Mouse (Mus musculus): ENCODE data around the gene Foxn3. TPM values are rescaled to one million over a fixed set of nuclear protein-coding genes. Genes with fewer than 3 reads are reported as not detected.

The Foxn3 gene
- polyA plus RNA-seq, 1 experiment from 2014 or later: 14.6 TPM

- WGBS (ENCODE audit: missing documents): 85% methylated on average over 5 of the region's 5 CpGs
- Histone ChIP-seq H3K36me3 (ENCODE audit: inconsistent target) (no peaks in the 10 kb centered on the region), H3K27ac (no peak overlapping the region), H3K79me2 (ENCODE audit: inconsistent target) (no peaks in the 10 kb centered on the region), H3K4me3 (ENCODE audit: inconsistent target) (no peak overlapping the region)
These were observed 115.6 kb downstream of the Foxn3 start for GRCm38 (mm10) chr12:99447791-99448190.

DNA sequence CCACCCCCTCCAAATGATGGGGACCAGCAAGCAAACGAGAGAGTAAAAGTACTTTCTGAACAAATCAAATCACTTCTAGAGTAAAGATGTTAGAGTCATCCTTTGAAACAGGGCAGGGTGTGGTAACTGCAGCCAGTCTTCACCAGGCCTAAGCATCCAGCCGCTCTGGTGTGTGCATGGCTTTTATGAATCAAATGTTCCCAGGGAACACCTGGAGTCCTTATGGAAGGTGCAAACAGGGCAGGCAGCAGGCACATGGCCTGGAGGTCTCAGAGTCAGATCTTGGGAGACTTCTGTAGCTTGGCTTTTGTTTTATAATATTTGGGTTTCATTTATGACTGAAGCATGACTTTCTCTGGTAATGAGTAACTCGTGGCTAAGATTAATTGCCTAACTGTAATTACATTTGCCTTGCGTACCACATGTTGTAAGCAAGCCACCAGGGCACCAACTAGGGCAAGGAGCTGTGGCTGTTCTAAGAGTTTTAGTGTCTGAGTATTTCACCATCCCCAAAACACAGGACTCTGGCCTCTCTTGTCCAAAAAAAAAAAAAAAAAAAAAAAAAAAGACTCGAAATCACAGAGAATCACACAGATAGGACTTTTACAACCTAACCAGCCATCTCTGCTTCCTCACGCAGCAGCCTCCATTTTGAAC is 118.2 kb downstream of the Foxn3 start:
- no peaks in the 10 kb centered on the region for H3K36me3 ChIP-seq (ENCODE audit: inconsistent target)
- H3K4me3 ChIP-seq (ENCODE audit: inconsistent target): no peak overlapping the region
- H3K79me2 ChIP-seq (ENCODE audit: inconsistent target): no peaks in the 10 kb centered on the region
- WGBS (ENCODE audit: missing documents): 83% methylated on average over 6 of the region's 6 CpGs
- H3K27ac ChIP-seq: no peak overlapping the region

DNA sequence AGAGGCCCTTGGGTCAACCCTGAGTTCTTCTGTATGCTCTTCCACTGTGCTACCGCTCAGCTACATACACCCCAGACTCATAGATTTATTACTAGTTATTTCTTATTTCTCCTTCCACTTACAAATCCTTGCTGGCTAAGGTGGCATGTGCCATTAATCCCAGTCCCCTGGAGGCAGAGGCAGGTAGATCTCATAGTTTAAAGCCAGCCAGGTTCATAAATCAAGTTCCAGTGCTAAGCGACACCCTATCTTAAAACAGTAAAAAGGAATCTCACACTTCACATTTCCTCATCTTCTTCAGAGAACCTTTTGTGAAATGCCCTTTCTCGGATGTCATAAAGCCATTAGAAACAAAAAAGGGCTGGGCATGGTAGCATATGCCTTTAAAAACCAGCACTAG is 120.6 kb downstream of the Foxn3 start:
- Histone ChIP-seq H3K27ac (no peak overlapping the region), H3K79me2 (ENCODE audit: inconsistent target) (no peaks in the 10 kb centered on the region)
- WGBS (ENCODE audit: missing documents): 94% methylated on average over 3 of the region's 3 CpGs

GRCm38 (mm10) chr12:99440953-99441352 is 122.4 kb downstream of the Foxn3 start:
- no peak overlapping the region for H3K27ac ChIP-seq
- H3K4me3 ChIP-seq (ENCODE audit: inconsistent target): no peak overlapping the region
- H3K36me3 ChIP-seq (ENCODE audit: inconsistent target): no peaks in the 10 kb centered on the region
- no peaks in the 10 kb centered on the region for H3K79me2 ChIP-seq (ENCODE audit: inconsistent target)
- WGBS (ENCODE audit: missing documents): 93% methylated on average over 4 of the region's 4 CpGs

More for the DNA sequence above, 120.6 kb downstream of the Foxn3 start:
- Histone ChIP-seq H3K36me3 (ENCODE audit: inconsistent target) (no peaks in the 10 kb centered on the region), H3K4me3 (ENCODE audit: inconsistent target) (no peak overlapping the region)

- Histone ChIP-seq H3K79me2 (ENCODE audit: inconsistent target) (no peaks in the 10 kb centered on the region), H3K4me3 (ENCODE audit: inconsistent target) (no peak overlapping the region), H3K27ac (no peak overlapping the region), H3K36me3 (ENCODE audit: inconsistent target) (no peaks in the 10 kb centered on the region)
- WGBS (ENCODE audit: missing documents): 100% methylated on average over 2 of the region's 3 CpGs
These were observed 123.4 kb downstream of the Foxn3 start for GRCm38 (mm10) chr12:99440022-99440421.

- no peak overlapping the region for H3K27ac ChIP-seq
- H3K79me2 ChIP-seq (ENCODE audit: inconsistent target): no peaks in the 10 kb centered on the region
- no peaks in the 10 kb centered on the region for H3K36me3 ChIP-seq (ENCODE audit: inconsistent target)
- 92% methylated on average over 4 of the region's 4 CpGs for WGBS (ENCODE audit: missing documents)
- no peak overlapping the region for H3K4me3 ChIP-seq (ENCODE audit: inconsistent target)
These were observed 128.2 kb downstream of the Foxn3 start for GRCm38 (mm10) chr12:99435189-99435588.

DNA sequence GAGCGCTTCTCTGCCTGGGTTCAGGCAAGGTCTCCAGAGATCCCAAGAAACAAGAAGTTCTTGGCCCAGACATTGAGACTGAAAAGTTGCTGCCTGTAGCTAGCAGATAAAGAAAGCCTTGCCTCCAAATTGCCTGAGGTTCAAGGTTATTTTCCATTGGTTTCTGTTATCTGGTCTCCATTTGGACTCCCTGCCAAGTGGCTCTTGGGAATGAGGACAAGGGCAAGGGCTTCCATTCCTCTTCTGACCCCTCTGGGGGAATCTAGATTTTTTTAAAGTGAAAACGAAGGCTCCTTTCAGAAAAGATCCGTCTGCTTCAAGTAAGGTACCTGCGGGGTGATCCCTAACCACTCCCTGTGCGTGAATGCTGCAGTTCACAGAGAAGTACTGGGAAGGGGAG is 130.0 kb downstream of the Foxn3 start:
- Histone ChIP-seq H3K79me2 (ENCODE audit: inconsistent target) (no peaks in the 10 kb centered on the region), H3K27ac (no peak overlapping the region), H3K36me3 (ENCODE audit: inconsistent target) (no peaks in the 10 kb centered on the region), H3K4me3 (ENCODE audit: inconsistent target) (no peak overlapping the region)
- WGBS (ENCODE audit: missing documents): 93% methylated on average over 5 of the region's 5 CpGs

GRCm38 (mm10) chr12:99431541-99431940 is 131.8 kb downstream of the Foxn3 start:
- H3K27ac ChIP-seq: no peak overlapping the region
- no peaks in the 10 kb centered on the region for H3K79me2 ChIP-seq (ENCODE audit: inconsistent target)
- H3K4me3 ChIP-seq (ENCODE audit: inconsistent target): no peak overlapping the region
- H3K36me3 ChIP-seq (ENCODE audit: inconsistent target): no peaks in the 10 kb centered on the region
- 96% methylated on average over 6 of the region's 6 CpGs for WGBS (ENCODE audit: missing documents)

DNA sequence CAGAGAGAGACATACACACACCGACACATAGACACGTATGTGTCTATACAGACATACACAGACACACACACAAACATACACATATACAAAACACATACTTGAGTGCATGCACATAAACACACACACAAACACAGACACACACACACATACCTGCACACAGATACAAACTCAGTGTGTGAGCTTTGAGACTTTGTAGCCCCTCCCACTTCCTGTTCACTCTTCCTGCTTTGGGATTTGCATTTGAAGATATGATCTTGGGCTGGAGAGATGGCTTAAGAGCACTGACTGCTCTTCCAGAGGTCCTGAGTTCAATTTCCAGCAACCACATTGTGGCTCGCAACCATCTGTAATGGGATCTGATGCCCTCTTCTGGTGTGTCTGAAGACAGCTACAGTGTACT is 132.4 kb downstream of the Foxn3 start:
- H3K4me3 ChIP-seq (ENCODE audit: inconsistent target): no peak overlapping the region
- no peak overlapping the region for H3K27ac ChIP-seq
- H3K36me3 ChIP-seq (ENCODE audit: inconsistent target): no peaks in the 10 kb centered on the region
- 100% methylated on average over 3 of the region's 3 CpGs for WGBS (ENCODE audit: missing documents)
- no peaks in the 10 kb centered on the region for H3K79me2 ChIP-seq (ENCODE audit: inconsistent target)

DNA sequence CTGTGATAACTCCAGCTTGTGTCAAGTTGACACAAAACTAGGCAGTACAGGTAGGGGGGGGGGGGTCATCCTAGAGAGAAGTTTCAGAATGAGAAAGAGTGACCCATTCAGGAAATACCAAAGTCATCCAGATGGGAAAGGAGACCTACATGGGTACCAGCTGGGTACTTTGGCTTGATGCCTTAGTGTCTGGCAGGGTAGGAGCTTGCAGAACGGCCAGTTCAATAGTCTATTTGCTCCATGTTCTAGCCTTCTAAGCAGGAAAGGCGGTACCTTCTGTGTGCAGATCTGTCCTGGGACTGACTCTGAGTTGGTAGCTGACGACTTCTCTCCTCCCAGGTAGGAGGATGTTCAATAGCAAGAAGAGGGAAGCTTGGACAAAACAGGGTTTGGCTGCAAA is 134.3 kb downstream of the Foxn3 start:
- Histone ChIP-seq H3K36me3 (ENCODE audit: inconsistent target) (no peaks in the 10 kb centered on the region), H3K27ac (no peak overlapping the region), H3K79me2 (ENCODE audit: inconsistent target) (no peaks in the 10 kb centered on the region), H3K4me3 (ENCODE audit: inconsistent target) (no peak overlapping the region)
- WGBS (ENCODE audit: missing documents): 94% methylated on average over 3 of the region's 3 CpGs

DNA sequence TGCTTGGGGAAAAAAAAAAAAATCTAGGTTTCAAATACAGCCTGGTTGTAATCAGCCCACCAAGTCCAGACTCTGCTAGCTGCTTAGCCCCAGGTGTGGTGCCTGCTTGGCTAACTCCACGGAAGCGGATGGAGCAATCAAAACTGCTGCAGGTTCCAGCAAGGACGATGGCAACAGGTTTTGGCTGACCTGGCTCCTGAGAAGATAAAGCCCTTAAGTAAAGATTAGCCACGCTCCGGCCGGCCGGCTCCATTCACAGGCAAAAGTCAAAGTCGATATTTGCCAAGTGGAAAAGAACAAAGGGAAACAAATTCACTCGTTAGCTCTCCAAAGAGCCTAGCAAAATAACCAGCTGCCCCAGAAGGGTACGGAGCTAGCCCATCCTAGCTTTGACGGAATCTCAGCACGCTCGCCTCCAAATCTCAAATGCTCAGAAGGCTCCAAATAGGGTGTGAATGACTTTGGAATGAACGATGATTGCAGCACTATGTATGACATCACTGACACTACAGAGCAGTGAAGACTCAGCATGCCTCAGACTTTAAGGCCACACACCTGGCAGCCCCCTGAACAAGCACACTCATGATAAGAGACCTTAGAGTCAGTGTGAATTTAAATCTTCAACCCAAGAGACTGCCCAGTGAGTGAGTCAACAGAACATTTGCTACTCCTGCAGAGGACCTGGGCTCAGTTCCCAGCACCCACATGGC is 137.0 kb downstream of the Foxn3 start:
- H3K27ac ChIP-seq: no peak overlapping the region
- 97% methylated on average over 14 of the region's 14 CpGs for WGBS (ENCODE audit: missing documents)
- H3K4me3 ChIP-seq (ENCODE audit: inconsistent target): no peak overlapping the region
- no peaks in the 10 kb centered on the region for H3K79me2 ChIP-seq (ENCODE audit: inconsistent target)
- H3K36me3 ChIP-seq (ENCODE audit: inconsistent target): no peaks in the 10 kb centered on the region

- WGBS (ENCODE audit: missing documents): 88% methylated on average over 2 of the region's 2 CpGs
- Histone ChIP-seq H3K4me3 (ENCODE audit: inconsistent target) (no peak overlapping the region), H3K36me3 (ENCODE audit: inconsistent target) (no peaks in the 10 kb centered on the region), H3K79me2 (ENCODE audit: inconsistent target) (no peaks in the 10 kb centered on the region), H3K27ac (no peak overlapping the region)
These were observed 144.0 kb downstream of the Foxn3 start for GRCm38 (mm10) chr12:99419396-99419760.

GRCm38 (mm10) chr12:99418476-99419395 is 144.6 kb downstream of the Foxn3 start:
- Histone ChIP-seq H3K4me3 (ENCODE audit: inconsistent target) (no peak overlapping the region), H3K27ac (no peak overlapping the region), H3K79me2 (ENCODE audit: inconsistent target) (no peaks in the 10 kb centered on the region), H3K36me3 (ENCODE audit: inconsistent target) (no peaks in the 10 kb centered on the region)
- 86% methylated on average over 7 of the region's 7 CpGs for WGBS (ENCODE audit: missing documents)

GRCm38 (mm10) chr12:99417885-99418284 is 145.5 kb downstream of the Foxn3 start:
- H3K36me3 ChIP-seq (ENCODE audit: inconsistent target): no peaks in the 10 kb centered on the region
- 94% methylated on average over 8 of the region's 9 CpGs for WGBS (ENCODE audit: missing documents)
- no peaks in the 10 kb centered on the region for H3K79me2 ChIP-seq (ENCODE audit: inconsistent target)

GRCm38 (mm10) chr12:99415538-99415937 is 147.8 kb downstream of the Foxn3 start:
- H3K4me3 ChIP-seq (ENCODE audit: inconsistent target): no peak overlapping the region
- H3K27ac ChIP-seq: no peak overlapping the region
- H3K79me2 ChIP-seq (ENCODE audit: inconsistent target): no peaks in the 10 kb centered on the region
- no peaks in the 10 kb centered on the region for H3K36me3 ChIP-seq (ENCODE audit: inconsistent target)
- WGBS (ENCODE audit: missing documents): 97% methylated on average over 5 of the region's 5 CpGs

More at GRCm38 (mm10) chr12:99417885-99418284, 145.5 kb downstream of the Foxn3 start:
- Histone ChIP-seq H3K4me3 (ENCODE audit: inconsistent target) (no peak overlapping the region), H3K27ac (no peak overlapping the region)

All from macrophage (primary cell).